Mouse (Mus musculus): ENCODE results near the gene Fmnl3. TPM values are rescaled to one million over a fixed set of nuclear protein-coding genes. Genes with fewer than 3 reads are reported as not detected.

The Fmnl3 gene
- polyA plus RNA-seq, 1 experiment from 2014 or later: 14.3 TPM

DNA sequence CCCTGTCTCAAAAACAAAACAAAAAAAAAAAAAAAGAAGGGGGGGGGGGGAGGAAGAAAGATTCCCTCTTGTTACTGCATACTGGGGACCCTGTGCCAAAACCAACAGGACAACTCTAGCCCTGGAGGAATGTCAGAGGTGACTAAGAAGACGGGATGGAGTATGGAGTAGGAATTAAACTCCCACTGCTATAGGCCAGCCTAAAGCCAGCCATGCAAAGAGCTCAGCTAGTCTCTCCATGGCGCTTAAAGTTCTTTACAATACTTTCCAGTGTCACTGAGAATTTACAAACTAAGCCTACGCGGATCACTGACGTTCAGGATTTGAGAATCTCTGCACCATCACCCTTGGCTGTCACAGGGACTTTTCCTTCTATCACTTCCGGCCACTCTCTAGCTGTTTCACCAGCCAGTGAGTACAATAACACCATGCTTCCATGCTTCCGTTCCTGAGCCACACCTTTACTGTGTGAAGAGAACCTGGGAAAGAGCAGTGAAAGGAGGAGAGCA, 6.2 kb downstream of the Fmnl3 start:
- Histone ChIP-seq H3K9me3 (ENCODE audit: control insufficient read depth, low read length) (no peaks in the 10 kb centered on the region), H3K4me1 (replicated peaks; ENCODE audit: control insufficient read depth, insufficient read depth, low read length) (no peaks in the 10 kb centered on the region; the same call in 1 of the 2 replicates), H3K27ac (ENCODE audit: low read depth, low read length) (no peak overlapping the region), H3K9ac (ENCODE audit: low read length) (no peak overlapping the region), H3K4me3 (ENCODE audit: low read depth, low read length) (no peak overlapping the region), H3K4me2 (ENCODE audit: low read depth, low read length, severe bottlenecking) (no peak overlapping the region), H3K36me3 (ENCODE audit: control insufficient read depth, insufficient read depth, low read length) (no peaks in the 10 kb centered on the region; the same call in 1 of the 2 replicates), H3K27me3 (ENCODE audit: control insufficient read depth, insufficient read depth, low read length) (no peaks in the 10 kb centered on the region)
- WGBS: 77% methylated on average over 7 of the region's 7 CpGs
- ATAC-seq (replicated peaks; ENCODE audit: low FRiP score) (no peak), DNase-seq (ENCODE audit: low spot score) (no peak)

GRCm38 (mm10) chr15:99358952-99359351, 11.3 kb downstream of the Fmnl3 start:
- Histone ChIP-seq H3K4me3 (ENCODE audit: low read depth, low read length) (no peak overlapping the region), H3K9ac (ENCODE audit: low read length) (no peak overlapping the region), H3K9me3 (ENCODE audit: control insufficient read depth, low read length) (no peaks in the 10 kb centered on the region), H3K36me3 (ENCODE audit: control insufficient read depth, insufficient read depth, low read length) (no peaks in the 10 kb centered on the region), H3K27me3 (ENCODE audit: control insufficient read depth, insufficient read depth, low read length) (no peaks in the 10 kb centered on the region), H3K4me2 (ENCODE audit: low read depth, low read length, severe bottlenecking) (no peak overlapping the region), H3K27ac (ENCODE audit: low read depth, low read length) (no peak overlapping the region), H3K4me1 (replicated peaks; ENCODE audit: control insufficient read depth, insufficient read depth, low read length) (no peaks in the 10 kb centered on the region)
- ATAC-seq (replicated peaks; ENCODE audit: low FRiP score) (no peak), DNase-seq (ENCODE audit: low spot score) (no peak)
- WGBS: 92% methylated on average over 9 of the region's 9 CpGs

- H3K27ac ChIP-seq (ENCODE audit: low read depth, low read length): no peak overlapping the region
- no peaks in the 10 kb centered on the region for H3K4me1 ChIP-seq (replicated peaks; ENCODE audit: control insufficient read depth, insufficient read depth, low read length)
- H3K36me3 ChIP-seq (ENCODE audit: control insufficient read depth, insufficient read depth, low read length): no peaks in the 10 kb centered on the region
- no peak for ATAC-seq (replicated peaks; ENCODE audit: low FRiP score)
- no peaks in the 10 kb centered on the region for H3K27me3 ChIP-seq (ENCODE audit: control insufficient read depth, insufficient read depth, low read length)
- no peak for DNase-seq (ENCODE audit: low spot score)
- WGBS: 83% methylated on average over 6 of the region's 6 CpGs
- no peaks in the 10 kb centered on the region for H3K9me3 ChIP-seq (ENCODE audit: control insufficient read depth, low read length)
- H3K9ac ChIP-seq (ENCODE audit: low read length): no peak overlapping the region
- H3K4me2 ChIP-seq (ENCODE audit: low read depth, low read length, severe bottlenecking): no peak overlapping the region
- H3K4me3 ChIP-seq (ENCODE audit: low read depth, low read length): no peak overlapping the region
Observed at GRCm38 (mm10) chr15:99356462-99356861, 13.8 kb downstream of the Fmnl3 start.

GRCm38 (mm10) chr15:99355660-99356059, 14.6 kb downstream of the Fmnl3 start:
- ATAC-seq (replicated peaks; ENCODE audit: low FRiP score) (no peak), DNase-seq (ENCODE audit: low spot score) (no peak)
- WGBS: 82% methylated on average over 6 of the region's 6 CpGs
- Histone ChIP-seq H3K9ac (ENCODE audit: low read length) (no peak overlapping the region), H3K4me3 (ENCODE audit: low read depth, low read length) (no peak overlapping the region), H3K27ac (ENCODE audit: low read depth, low read length) (no peak overlapping the region), H3K27me3 (ENCODE audit: control insufficient read depth, insufficient read depth, low read length) (no peaks in the 10 kb centered on the region), H3K36me3 (ENCODE audit: control insufficient read depth, insufficient read depth, low read length) (no peaks in the 10 kb centered on the region), H3K4me2 (ENCODE audit: low read depth, low read length, severe bottlenecking) (no peak overlapping the region), H3K9me3 (ENCODE audit: control insufficient read depth, low read length) (no peaks in the 10 kb centered on the region), H3K4me1 (replicated peaks; ENCODE audit: control insufficient read depth, insufficient read depth, low read length) (no peaks in the 10 kb centered on the region)

GRCm38 (mm10) chr15:99352306-99352705, 18.0 kb downstream of the Fmnl3 start:
- DNase-seq (ENCODE audit: low spot score) (no peak), ATAC-seq (replicated peaks; ENCODE audit: low FRiP score) (no peak)
- H3K4me1 ChIP-seq (replicated peaks; ENCODE audit: control insufficient read depth, insufficient read depth, low read length): no peaks in the 10 kb centered on the region
- H3K9me3 ChIP-seq (ENCODE audit: control insufficient read depth, low read length): no peaks in the 10 kb centered on the region
- H3K27ac ChIP-seq (ENCODE audit: low read depth, low read length): no peak overlapping the region
- no peaks in the 10 kb centered on the region for H3K36me3 ChIP-seq (ENCODE audit: control insufficient read depth, insufficient read depth, low read length)
- H3K4me3 ChIP-seq (ENCODE audit: low read depth, low read length): no peak overlapping the region
- WGBS: 87% methylated on average over 5 of the region's 5 CpGs
- no peaks in the 10 kb centered on the region for H3K27me3 ChIP-seq (ENCODE audit: control insufficient read depth, insufficient read depth, low read length)
- H3K9ac ChIP-seq (ENCODE audit: low read length): no peak overlapping the region
- H3K4me2 ChIP-seq (ENCODE audit: low read depth, low read length, severe bottlenecking): no peak overlapping the region

GRCm38 (mm10) chr15:99351610-99352009, 18.7 kb downstream of the Fmnl3 start:
- Histone ChIP-seq H3K36me3 (ENCODE audit: control insufficient read depth, insufficient read depth, low read length) (no peaks in the 10 kb centered on the region), H3K4me1 (replicated peaks; ENCODE audit: control insufficient read depth, insufficient read depth, low read length) (no peaks in the 10 kb centered on the region), H3K27me3 (ENCODE audit: control insufficient read depth, insufficient read depth, low read length) (no peaks in the 10 kb centered on the region), H3K27ac (ENCODE audit: low read depth, low read length) (no peak overlapping the region), H3K4me2 (ENCODE audit: low read depth, low read length, severe bottlenecking) (no peak overlapping the region), H3K4me3 (ENCODE audit: low read depth, low read length) (no peak overlapping the region), H3K9ac (ENCODE audit: low read length) (no peak overlapping the region), H3K9me3 (ENCODE audit: control insufficient read depth, low read length) (no peaks in the 10 kb centered on the region)
- 83% methylated on average over 6 of the region's 6 CpGs for WGBS
- DNase-seq (ENCODE audit: low spot score) (no peak), ATAC-seq (replicated peaks; ENCODE audit: low FRiP score) (no peak)

DNA sequence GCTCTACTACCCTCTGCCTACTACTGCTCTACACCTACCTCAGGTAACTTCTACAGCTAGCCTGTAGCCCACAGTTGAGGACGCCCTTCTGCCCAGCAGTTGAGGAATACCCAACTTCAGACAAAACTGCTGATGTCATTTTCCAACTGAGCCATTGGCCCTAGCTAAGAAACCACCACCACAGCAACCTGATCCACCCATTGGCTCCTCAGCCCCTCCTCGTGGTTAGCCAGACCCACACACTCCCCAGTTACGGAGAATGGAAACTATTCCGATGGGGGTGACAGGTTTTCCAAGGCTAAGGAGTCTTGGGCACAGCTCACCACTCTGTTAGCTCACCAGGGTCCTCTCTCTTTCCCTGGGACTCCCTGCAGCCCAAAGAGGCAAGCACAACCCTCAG, 25.3 kb downstream of the Fmnl3 start:
- Histone ChIP-seq H3K27ac (ENCODE audit: low read depth, low read length) (no peak overlapping the region), H3K4me2 (ENCODE audit: low read depth, low read length, severe bottlenecking) (no peak overlapping the region), H3K9me3 (ENCODE audit: control insufficient read depth, low read length) (no peaks in the 10 kb centered on the region), H3K9ac (ENCODE audit: low read length) (no peak overlapping the region), H3K27me3 (ENCODE audit: control insufficient read depth, insufficient read depth, low read length) (no peaks in the 10 kb centered on the region), H3K4me3 (ENCODE audit: low read depth, low read length) (no peak overlapping the region), H3K36me3 (ENCODE audit: control insufficient read depth, insufficient read depth, low read length) (no peaks in the 10 kb centered on the region), H3K4me1 (replicated peaks; ENCODE audit: control insufficient read depth, insufficient read depth, low read length) (no peaks in the 10 kb centered on the region)
- ATAC-seq (replicated peaks; ENCODE audit: low FRiP score) (no peak), DNase-seq (ENCODE audit: low spot score) (no peak)
- WGBS: 80% methylated on average over 4 of the region's 4 CpGs

GRCm38 (mm10) chr15:99344148-99344870, 26.0 kb downstream of the Fmnl3 start:
- Histone ChIP-seq H3K4me3 (ENCODE audit: low read depth, low read length) (no peak overlapping the region), H3K27ac (ENCODE audit: low read depth, low read length) (no peak overlapping the region), H3K36me3 (ENCODE audit: control insufficient read depth, insufficient read depth, low read length) (no peaks in the 10 kb centered on the region), H3K9me3 (ENCODE audit: control insufficient read depth, low read length) (no peaks in the 10 kb centered on the region), H3K4me1 (replicated peaks; ENCODE audit: control insufficient read depth, insufficient read depth, low read length) (no peaks in the 10 kb centered on the region), H3K4me2 (ENCODE audit: low read depth, low read length, severe bottlenecking) (no peak overlapping the region), H3K27me3 (ENCODE audit: control insufficient read depth, insufficient read depth, low read length) (no peaks in the 10 kb centered on the region), H3K9ac (ENCODE audit: low read length) (no peak overlapping the region; the same call in 1 of the 2 replicates)
- ATAC-seq (replicated peaks; ENCODE audit: low FRiP score) (no peak), DNase-seq (ENCODE audit: low spot score) (no peak)
- 70% methylated on average over 8 of the region's 8 CpGs for WGBS
